Mouse (Mus musculus) ES-Bruce4 (cell line): ENCODE measurements at regions not wholly inside any gene's neighbourhood (a gene's known extent, or its start where the extent isn't known, plus 50 kb on each side); places are given as distances from the start of the nearest gene placed in this dataset.

Experiments
- CTCF ChIP-seq: IDR thresholded peaks from one replicate; pipeline ENCODE4 v1.8.1; 2011; ENCODE audit warnings: low read depth, low read length
- EP300 ChIP-seq: IDR thresholded peaks from 2 replicates; pipeline ENCODE4 v1.6.1; 2011; ENCODE audit warnings: low read depth, low read length; ENCODE audit not compliant: insufficient read depth

DNA sequence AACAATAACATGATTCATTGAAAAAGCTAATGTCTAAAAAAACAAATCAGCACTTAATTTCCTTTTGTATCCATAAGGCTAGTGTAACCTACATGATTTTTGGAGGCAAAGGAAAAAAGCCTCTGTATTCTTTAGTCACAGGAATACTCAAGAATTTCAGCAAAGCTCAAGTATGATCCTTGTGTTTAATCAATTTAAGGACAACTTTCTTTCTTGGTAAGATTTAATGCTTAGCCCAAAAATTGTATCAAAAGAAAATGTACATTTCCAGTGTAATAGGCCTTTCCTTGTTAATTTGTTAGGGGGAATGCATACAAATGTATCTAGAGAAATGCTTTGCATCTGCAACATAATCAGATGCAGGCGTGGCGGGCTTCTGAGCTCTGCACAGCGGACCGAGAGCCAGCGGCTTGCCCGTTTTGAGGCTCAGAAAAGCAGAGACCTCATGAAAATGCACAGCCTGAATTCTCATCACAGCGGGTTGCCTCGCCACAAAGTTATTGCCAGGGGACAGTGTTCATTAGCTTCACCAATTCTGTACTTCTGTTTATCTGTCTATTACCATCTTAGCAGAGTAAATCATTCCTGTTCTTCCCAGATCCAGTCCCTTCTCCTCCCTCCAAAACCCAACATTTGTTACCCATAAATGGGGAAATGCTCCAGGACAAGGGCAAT is 133.2 kb upstream of the Kiz start:
- TF ChIP-seq CTCF: no peak
- no peak for TF ChIP-seq EP300
